Mouse (Mus musculus) kidney, adult 2 months (tissue): ENCODE measurements around the gene Crcp.

Experiments
- CTCF ChIP-seq: fragments of 200-500 bp; conservative IDR thresholded peaks from 2 replicates; pipeline ENCODE4 v1.5.1; 2011; ENCODE audit warnings: low read depth, mild to moderate bottlenecking, control low read depth, low read length, moderate library complexity, mixed read lengths; ENCODE audit not compliant: insufficient read depth, insufficient read length
- POLR2A ChIP-seq: fragments of 200-500 bp; IDR thresholded peaks from one replicate; pipeline ENCODE4 v1.6.1; 2011; ENCODE audit warnings: low read depth, low read length, control low read depth

DNA sequence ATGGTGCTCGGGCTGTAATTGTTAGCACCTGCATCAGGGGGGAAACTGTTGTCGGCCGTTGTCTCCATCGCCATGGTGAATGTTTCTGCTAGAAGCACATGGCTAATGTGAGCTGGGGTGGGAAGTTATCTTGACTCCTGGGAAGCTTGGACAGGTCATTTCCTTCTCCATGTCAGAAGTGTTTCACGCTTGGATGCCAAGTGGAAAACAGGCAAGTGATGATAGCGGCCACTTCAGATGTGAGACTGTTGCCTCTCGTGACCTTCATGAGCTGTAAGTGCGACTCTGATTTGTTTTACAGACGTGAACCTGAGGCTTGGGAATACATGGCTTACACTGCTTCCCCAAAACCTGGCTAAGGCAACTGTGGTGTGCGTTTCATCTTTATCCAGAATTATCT is 17.5 kb downstream of the Crcp start:
- TF ChIP-seq POLR2A, result no peak
- no peak for TF ChIP-seq CTCF
